Mouse (Mus musculus) cerebellum, postnatal 25 days (tissue): ENCODE measurements at regions not wholly inside any gene's neighbourhood (a gene's known extent, or its start where the extent isn't known, plus 50 kb on each side); places are given as distances from the start of the nearest gene placed in this dataset.

Experiments used
- DNase-seq, 2 experiments: peaks; one replicate each; pipeline ENCODE4 v3.0.0; 2021; ENCODE audit warnings: mixed read lengths in 2 of 2

- DNase-seq, result no peak
Observed at GRCm38 (mm10) chr3:106879994-106880393, 53.9 kb upstream of the Olfr266 start.

- peak in 1 of 2 experiments; percentile 41 for DNase-seq
Observed at GRCm38 (mm10) chr3:106903198-106903597, 77.1 kb upstream of the Olfr266 start.

- no peak for DNase-seq
Observed at GRCm38 (mm10) chr3:106906668-106907067, 80.6 kb upstream of the Olfr266 start.

GRCm38 (mm10) chr3:106936067-106936466 is 99.9 kb upstream of the Kcna3 start:
- no peak for DNase-seq

GRCm38 (mm10) chr3:106940095-106940494 is 95.9 kb upstream of the Kcna3 start:
- no peak for DNase-seq

- DNase-seq, result no peak
Observed at GRCm38 (mm10) chr3:106955555-106956446, 80.2 kb upstream of the Kcna3 start.

GRCm38 (mm10) chr3:106957162-106957895 is 78.6 kb upstream of the Kcna3 start:
- peak; percentile 10 to 26 for DNase-seq

- no peak for DNase-seq
Observed at GRCm38 (mm10) chr3:106958194-106958593, 77.8 kb upstream of the Kcna3 start.

GRCm38 (mm10) chr3:106960596-106960995 is 75.4 kb upstream of the Kcna3 start:
- no peak for DNase-seq

GRCm38 (mm10) chr3:106962466-106962865 is 73.5 kb upstream of the Kcna3 start:
- DNase-seq, result no peak

GRCm38 (mm10) chr3:106966198-106966597 is 69.8 kb upstream of the Kcna3 start:
- DNase-seq, result no peak

- DNase-seq, result no peak
Observed at GRCm38 (mm10) chr3:106967479-106967878, 68.5 kb upstream of the Kcna3 start.

- no peak for DNase-seq
Observed at GRCm38 (mm10) chr3:106974114-106974789, 61.7 kb upstream of the Kcna3 start.

GRCm38 (mm10) chr3:106978728-106979127 is 57.2 kb upstream of the Kcna3 start:
- DNase-seq, result no peak

GRCm38 (mm10) chr3:106980914-106981313 is 55.1 kb upstream of the Kcna3 start:
- DNase-seq, result no peak

GRCm38 (mm10) chr3:106981323-106981722 is 54.6 kb upstream of the Kcna3 start:
- no peak for DNase-seq

GRCm38 (mm10) chr3:106984231-106984630 is 51.7 kb upstream of the Kcna3 start:
- no peak for DNase-seq
